Mouse (Mus musculus): ENCODE results near the gene Gm13030.
"Not testable (repeated sequence)": the region's sequence is repeated elsewhere in the genome, so short reads cannot be mapped to it uniquely, and the experiment has no call there.

The Gm13030 gene

GRCm38 (mm10) chr4:138865991-138866390 lies 7.8 kb downstream of the Gm13030 start:
- no peak for DNase-seq (ENCODE audit: low spot score)

- no peak for DNase-seq (ENCODE audit: low spot score)
These were observed 8.7 kb downstream of the Gm13030 start for GRCm38 (mm10) chr4:138865092-138865491.

GRCm38 (mm10) chr4:138863344-138863998 lies 10.3 kb downstream of the Gm13030 start, which contains the start of gene Pla2g5:
TSS of gene Pla2g5 (minus strand) at chr4:138863482.
- no peak for DNase-seq (ENCODE audit: low spot score)

- DNase-seq (ENCODE audit: low spot score) = peak; percentile 65
These were observed 14.0 kb downstream of the Gm13030 start for GRCm38 (mm10) chr4:138859728-138860127.

DNA sequence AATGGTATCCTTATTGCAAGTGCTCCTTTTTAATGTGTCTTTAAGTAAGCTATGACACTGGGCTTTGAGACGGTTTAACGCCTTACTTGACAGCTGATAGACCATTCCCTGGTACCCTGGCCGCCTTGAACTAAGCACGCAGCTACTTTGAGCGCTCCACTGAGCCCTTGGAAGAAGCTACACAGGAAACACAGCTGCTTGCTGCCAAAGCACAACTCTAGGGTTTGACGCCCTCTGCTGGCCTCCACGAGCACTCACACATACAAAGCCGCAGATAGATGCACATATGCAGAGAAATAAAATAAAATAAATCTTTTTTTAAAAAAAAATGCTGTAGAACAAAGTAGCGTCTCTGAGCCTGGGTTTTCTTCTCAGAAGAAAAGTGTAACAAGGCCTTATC lies 14.5 kb downstream of the Gm13030 start:
- no peak for DNase-seq (ENCODE audit: low spot score)

DNA sequence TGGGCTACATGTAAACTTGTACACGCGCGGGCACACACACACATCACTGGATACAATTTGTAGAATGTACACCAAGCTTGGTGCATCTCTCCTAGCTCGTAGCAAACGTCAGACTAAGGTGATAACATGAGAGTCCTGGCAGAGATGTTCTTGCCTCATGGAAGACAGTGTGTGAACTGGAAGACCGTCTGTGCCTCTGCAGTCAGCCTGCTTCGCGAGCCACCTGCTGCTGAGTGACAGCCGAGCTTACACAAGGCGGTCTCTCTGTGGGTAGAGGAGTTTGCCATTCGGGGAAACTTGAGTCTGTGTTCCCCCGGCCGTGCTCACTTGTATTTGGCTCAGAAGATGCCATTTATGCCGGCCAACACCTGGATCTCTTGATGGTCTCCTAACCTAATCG lies 15.3 kb downstream of the Gm13030 start:
- no peak for DNase-seq (ENCODE audit: low spot score)

GRCm38 (mm10) chr4:138857576-138857975 lies 16.2 kb downstream of the Gm13030 start:
- DNase-seq (ENCODE audit: low spot score) = no peak

GRCm38 (mm10) chr4:138856491-138856890 lies 17.3 kb downstream of the Gm13030 start:
- DNase-seq (ENCODE audit: low spot score) = peak; percentile 13

DNA sequence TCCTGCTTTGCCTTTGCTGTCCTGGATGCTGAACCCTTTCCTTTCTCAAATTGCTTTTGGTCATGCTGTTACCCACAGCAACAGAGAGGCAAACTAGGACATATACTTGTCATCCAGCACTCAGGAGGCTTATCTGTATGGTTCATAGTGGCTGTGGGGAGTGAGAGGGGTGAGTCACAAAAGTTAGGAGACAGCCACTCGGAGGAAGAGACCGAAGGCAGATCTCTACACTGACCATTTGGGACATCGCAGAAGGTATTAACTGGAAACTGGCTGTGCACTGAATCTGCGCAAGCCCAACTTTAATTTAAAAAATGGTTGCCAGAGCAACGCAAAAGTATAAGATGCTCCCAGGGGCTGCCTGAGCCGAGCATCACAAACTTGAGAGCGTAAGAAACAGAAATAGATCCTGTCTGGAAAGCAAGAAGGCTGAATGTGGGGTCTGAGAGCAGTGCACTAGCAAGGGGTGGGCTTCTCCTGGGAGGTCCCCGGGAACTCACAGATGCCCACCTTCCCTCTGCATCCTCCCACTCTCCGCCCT lies 18.6 kb downstream of the Gm13030 start:
- no peak for DNase-seq (ENCODE audit: low spot score)

GRCm38 (mm10) chr4:138852961-138853360 lies 20.8 kb downstream of the Gm13030 start:
- DNase-seq (ENCODE audit: low spot score) = no peak

GRCm38 (mm10) chr4:138851463-138851862 lies 22.3 kb downstream of the Gm13030 start:
- DNase-seq (ENCODE audit: low spot score) = peak; percentile 17

DNA sequence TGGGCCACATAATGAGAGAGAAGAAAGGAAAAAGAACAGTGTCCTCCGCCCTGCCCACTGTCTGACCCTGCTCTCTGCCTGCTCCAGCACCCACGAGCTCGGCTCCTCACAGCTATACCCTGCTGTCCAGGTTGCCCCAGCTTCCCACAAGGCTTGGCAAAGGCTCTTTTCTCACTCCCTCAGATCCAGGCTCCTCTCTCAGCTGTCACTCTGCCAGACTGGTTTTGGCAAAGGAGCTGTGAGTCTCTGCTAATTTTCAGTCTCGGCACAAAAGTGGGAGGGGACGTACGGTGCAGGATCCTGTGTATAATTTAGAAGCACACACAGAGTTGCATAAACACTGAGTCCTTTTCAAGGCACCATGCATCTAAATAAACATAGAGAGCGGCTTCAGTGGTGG lies 32.4 kb downstream of the Gm13030 start:
- no peak for DNase-seq (ENCODE audit: low spot score)

- DNase-seq (ENCODE audit: low spot score) = no peak
These were observed 33.0 kb downstream of the Gm13030 start for GRCm38 (mm10) chr4:138840726-138841125.

- DNase-seq (ENCODE audit: low spot score) = no peak
These were observed 34.0 kb downstream of the Gm13030 start for GRCm38 (mm10) chr4:138839806-138840205.

GRCm38 (mm10) chr4:138827147-138827546 lies 46.6 kb downstream of the Gm13030 start:
- no peak for DNase-seq (ENCODE audit: low spot score)

- peak; percentile 6 for DNase-seq (ENCODE audit: low spot score)
These were observed 47.8 kb downstream of the Gm13030 start for GRCm38 (mm10) chr4:138825751-138826567.

- no peak for DNase-seq (ENCODE audit: low spot score)
These were observed 49.1 kb downstream of the Gm13030 start for GRCm38 (mm10) chr4:138824660-138825059.

GRCm38 (mm10) chr4:138824161-138824560 lies 49.6 kb downstream of the Gm13030 start:
- not testable (repeated sequence) for DNase-seq (ENCODE audit: low spot score)

DNA sequence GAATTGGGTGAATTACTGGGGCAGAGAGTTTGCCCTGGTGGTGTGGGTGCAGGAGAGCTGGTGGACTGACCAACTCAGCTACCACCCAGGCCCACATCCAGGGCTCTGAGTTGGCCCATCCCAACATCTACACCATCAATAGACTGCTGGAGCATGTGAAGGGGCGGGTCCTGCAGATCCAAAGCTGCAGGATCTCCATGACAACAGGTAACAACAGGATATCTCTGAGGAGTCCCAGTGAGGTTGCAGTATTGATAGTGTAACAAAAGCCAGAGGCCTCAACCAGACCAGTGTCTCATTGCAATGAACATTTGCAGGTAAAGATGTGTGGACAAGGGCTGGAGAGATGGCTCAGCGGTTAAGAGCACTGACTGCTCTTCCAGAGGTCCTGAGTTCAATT lies 52.7 kb downstream of the Gm13030 start:
- DNase-seq (ENCODE audit: low spot score) = no peak

All from yolk sac, embryonic 10.5 days (tissue).